ENCODE assay signal across 23 mouse cellular contexts in genomic region chr1:153700448-153701063, GRCm38 (mm10). TPM values are rescaled to one million over a fixed set of nuclear protein-coding genes. Genes with fewer than 3 reads are reported as not detected.
A peak's percentile ranks its signal among the peaks of the same experiment; 100 is the strongest.
DNase-seq lines count a peak whose midpoint lies in the region; ATAC-seq and TF ChIP-seq lines count a peak whose summit lies in the region.
"Had no signal": no experiment of that assay in that cellular context is flagged by ENCODE, and none has a peak within 500 bp of the region (broad histone marks: within the 10 kb centered on the region; RNA-seq: fewer than 3 reads in every experiment).

No protein-coding gene starts in this region.

- no peak for TF ChIP-seq EP300 in stomach, postnatal 0 days (optimal IDR thresholded peaks at IDR 0.05)

- TF ChIP-seq CTCF in stomach, postnatal 0 days (IDR thresholded peaks at IDR 0.05; ENCODE audit: low read depth), result no peak

- H3K4me1 ChIP-seq in limb, embryonic 10.5 days, result peaks cover 68% of the 10 kb centered on the region
- no peaks in the 10 kb centered on the region for H3K4me1 ChIP-seq in stomach, postnatal 0 days (replicated peaks; ENCODE audit: control insufficient read depth, insufficient read depth)
- H3K4me1 ChIP-seq: liver, embryonic 13.5 days had no signal

- no peaks in the 10 kb centered on the region for H3K27me3 ChIP-seq in limb, embryonic 10.5 days (ENCODE audit: low read depth, poor library complexity, severe bottlenecking)
- H3K27me3 ChIP-seq in stomach, postnatal 0 days (ENCODE audit: control insufficient read depth, insufficient read depth, low read length), result no peaks in the 10 kb centered on the region
- H3K27me3 ChIP-seq: liver, embryonic 13.5 days; Patski had no signal

- no peak overlapping the region for H3K4me2 ChIP-seq in stomach, postnatal 0 days (replicated peaks; ENCODE audit: low read depth)
- H3K4me2 ChIP-seq: embryonic facial prominence, embryonic 12.5 days; hindbrain, embryonic 14.5 days; liver, embryonic 13.5 days; lung, embryonic 15.5 days had no signal

- DNase-seq in frontal cortex, postnatal 10 days (ENCODE audit: low spot score in 2 of 2), result no peak
- DNase-seq in CD4-positive, CD25-positive, alpha-beta regulatory T cell, adult 2 months (ENCODE audit: low read depth, low spot score), result peak; percentile 49
- no peak for DNase-seq in limb, embryonic 10.5 days (ENCODE audit: low spot score)
- peak; percentile 54 for DNase-seq in thymus, postnatal 14 days
- no peak for DNase-seq in spleen, adult 12 weeks (ENCODE audit: low spot score)
- DNase-seq in stomach, postnatal 0 days (ENCODE audit: low spot score), result no peak
- DNase-seq: adrenal gland, postnatal 36 days; cerebellum, adult 2 months; gastrocnemius, postnatal 25 days; heart, postnatal 10 days; kidney, adult 11 months; kidney, postnatal 10 days; left cerebral cortex, postnatal 4 days; liver, embryonic 13.5 days; right cerebral cortex, postnatal 25 days had no signal

- H3K27ac ChIP-seq in limb, embryonic 10.5 days, result peak overlapping the region; percentile 56; the same call in 1 of the 2 replicates
- H3K27ac ChIP-seq in stomach, postnatal 0 days (replicated peaks), result no peak overlapping the region
- H3K27ac ChIP-seq: embryonic facial prominence, embryonic 12.5 days; heart, embryonic 10.5 days; hindbrain, embryonic 14.5 days; liver, embryonic 13.5 days; lung, embryonic 15.5 days had no signal

- H3K9ac ChIP-seq in stomach, postnatal 0 days (ENCODE audit: low read length), result no peak overlapping the region
- H3K9ac ChIP-seq: embryonic facial prominence, embryonic 12.5 days; hindbrain, embryonic 14.5 days; liver, embryonic 13.5 days; lung, embryonic 15.5 days had no signal

- ATAC-seq in frontal cortex, adult (ENCODE audit: low TSS enrichment), result 0 out of 2 replicates have a peak, but pooled peaks have one; percentile 14
- ATAC-seq in stomach, postnatal 0 days (ENCODE audit: low FRiP score, low TSS enrichment), result no peak
- ATAC-seq in megakaryocyte, adult 5-6 weeks (ENCODE audit: poor library complexity, severe bottlenecking), result no peak; the same call in 1 of the 2 replicates
- ATAC-seq: Patski had no signal

- 90% methylated on average over 11 of the region's 11 CpGs for WGBS in limb, embryonic 10.5 days
- WGBS in stomach, postnatal 0 days, result 67% methylated on average over 11 of the region's 11 CpGs

- no peaks in the 10 kb centered on the region for H3K36me3 ChIP-seq in limb, embryonic 10.5 days
- H3K36me3 ChIP-seq in stomach, postnatal 0 days (ENCODE audit: control insufficient read depth, insufficient read depth, low read length), result no peaks in the 10 kb centered on the region
- H3K36me3 ChIP-seq: embryonic facial prominence, embryonic 12.5 days; heart, embryonic 10.5 days; liver, embryonic 13.5 days; lung, embryonic 15.5 days had no signal

- H3K9me3 ChIP-seq in limb, embryonic 10.5 days (replicated peaks), result no peaks in the 10 kb centered on the region
- no peaks in the 10 kb centered on the region for H3K9me3 ChIP-seq in stomach, postnatal 0 days (ENCODE audit: control insufficient read depth, low read length)
- H3K9me3 ChIP-seq: embryonic facial prominence, embryonic 12.5 days; heart, embryonic 10.5 days; liver, embryonic 13.5 days; lung, embryonic 15.5 days had no signal

- no peak overlapping the region for H3K4me3 ChIP-seq in limb, embryonic 10.5 days
- no peak overlapping the region for H3K4me3 ChIP-seq in stomach, postnatal 0 days (ENCODE audit: low read depth, low read length)
- H3K4me3 ChIP-seq: embryonic facial prominence, embryonic 12.5 days; heart, embryonic 10.5 days; liver, embryonic 13.5 days; lung, embryonic 15.5 days had no signal

RNA-seq across cellular contexts. Expression of gene Rgs16, which starts 39.6 kb away (rescaled TPM):
- polyA plus RNA-seq in limb, embryonic 10.5 days (2016; fragmentation: Nextera tagmentation; extraction: Ambion mirVana), result 3.1 and 6.0 TPM in 2 replicates
- 2.3 and 2.7 TPM in 2 replicates for polyA plus RNA-seq in stomach, postnatal 0 days (2015; fragmentation: Nextera tagmentation; extraction: Ambion mirVana)
- total RNA-seq in megakaryocyte, adult 5-6 weeks (2015), result not detected in 2 replicates
- not detected in 2 replicates for total RNA-seq in megakaryocyte, adult 5-6 weeks (2017)

RNA-seq across cellular contexts. Expression of gene Rgs8, which starts 47.7 kb away (rescaled TPM):
- polyA plus RNA-seq in limb, embryonic 10.5 days (2016; fragmentation: Nextera tagmentation; extraction: Ambion mirVana), result 0.28 and 0.61 TPM in 2 replicates
- 0.16 and 0.29 TPM in 2 replicates for polyA plus RNA-seq in stomach, postnatal 0 days (2015; fragmentation: Nextera tagmentation; extraction: Ambion mirVana)
- not detected in 2 replicates for total RNA-seq in megakaryocyte, adult 5-6 weeks (2015)
- 0.33 TPM in 1 of 2 replicates, not detected in the other for total RNA-seq in megakaryocyte, adult 5-6 weeks (2017)
- total RNA-seq: heart, postnatal 10 days; monocyte, adult 5-6 weeks had no signal

RNA-seq across cellular contexts. Expression of gene Rnasel, which starts 48.7 kb away (rescaled TPM):
- 4.0 and 8.2 TPM in 2 replicates for polyA plus RNA-seq in limb, embryonic 10.5 days (2016; fragmentation: Nextera tagmentation; extraction: Ambion mirVana)
- 11.8 TPM in 2 replicates for polyA plus RNA-seq in stomach, postnatal 0 days (2015; fragmentation: Nextera tagmentation; extraction: Ambion mirVana)
- total RNA-seq in megakaryocyte, adult 5-6 weeks (2015), result 50.2 and 54.4 TPM in 2 replicates
- total RNA-seq in megakaryocyte, adult 5-6 weeks (2017), result 60.5 and 74.1 TPM in 2 replicates

Comparison
In these comparisons a context has a peak if more than half of its experiments do, and no peak if none do; other contexts are left out.
1. DNase-seq: peak in CD4-positive, CD25-positive, alpha-beta regulatory T cell, adult 2 months (single experiment) and thymus, postnatal 14 days (single experiment); none in frontal cortex, postnatal 10 days (0 of 2), limb, embryonic 10.5 days (single experiment), spleen, adult 12 weeks (single experiment) and stomach, postnatal 0 days (single experiment).